Mouse (Mus musculus): ENCODE measurements around the gene Plagl1. TPM values are rescaled to one million over a fixed set of nuclear protein-coding genes. Genes with fewer than 3 reads are reported as not detected.

Plagl1 gene
- total RNA-seq (2012; rRNA removed): 0.42 and 1.7 TPM in 2 replicates
- total RNA-seq (2014; rRNA removed): 0.04 and 0.48 TPM in 2 replicates
- polyA plus RNA-seq (2012; ENCODE audit: insufficient read length, low read depth): 0.22 and 0.87 TPM in 2 replicates

DNA sequence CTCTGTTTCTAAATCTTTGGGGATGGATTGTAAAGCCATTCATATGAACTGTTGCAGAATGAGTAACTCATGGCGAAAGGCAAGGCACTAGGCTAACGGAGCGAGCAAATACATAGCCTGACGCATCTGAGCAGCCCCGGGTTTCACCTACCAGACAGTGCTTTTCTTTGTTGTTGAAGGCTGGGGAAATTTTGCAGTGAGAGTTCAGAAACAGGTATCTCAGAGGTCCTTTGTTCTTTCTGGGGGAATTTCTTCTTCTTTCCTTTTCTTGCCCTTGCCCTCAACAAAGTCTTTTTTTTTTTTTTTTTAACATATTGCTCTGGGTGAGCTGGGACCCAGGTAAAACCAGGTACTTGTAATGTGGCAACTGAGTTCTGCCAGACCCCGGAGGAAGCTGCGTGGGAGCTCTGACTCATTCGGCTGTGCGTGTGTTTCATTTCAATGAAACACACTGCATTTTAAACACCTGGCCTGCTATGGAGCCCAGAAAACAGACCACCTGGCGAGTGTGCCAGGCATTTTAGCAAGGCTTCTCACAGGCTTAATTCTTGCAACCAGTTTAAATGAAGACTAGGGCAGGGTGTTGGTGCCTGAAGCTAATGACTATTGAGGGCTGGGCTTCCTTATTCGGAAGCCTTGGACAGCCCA, at the start of gene Plagl1:
Gene Plagl1 (plus strand): TSS at position 484 of the 648 bp plus-strand sequence.
- no peak for DNase-seq (ENCODE audit: extremely low read depth)
- H3K4me1 ChIP-seq (ENCODE audit: control insufficient read depth in 1 of 2, insufficient read depth in 2 of 2): peaks cover 25 to 42% of the 10 kb centered on the region in 2 experiments
- H3K79me2 ChIP-seq (replicated peaks; ENCODE audit: control insufficient read depth, extremely low read depth, insufficient read depth, poor library complexity, severe bottlenecking): no peaks in the 10 kb centered on the region
- H3K36me3 ChIP-seq (replicated peaks in 1 of 2; ENCODE audit: control insufficient read depth in 1 of 2, insufficient read depth in 1 of 2, low read length in 1 of 2): no peaks in the 10 kb centered on the region
- in situ Hi-C loops (cut with MboI; ENCODE audit: low pct_ligation_motif_present, low pct_unique_long_range_greater_than_20kb, low sequenced_read_pairs) (no loop called here), dilution Hi-C loops (cut with MboI; ENCODE audit: extremely low pct_ligation_motif_present, extremely low pct_unique_long_range_greater_than_20kb, low sequenced_read_pairs) (no loop called here)
- no peak within 1 kb of the TSS for H3K9ac ChIP-seq (ENCODE audit: insufficient read depth, low read depth)
- H3K4me2 ChIP-seq (ENCODE audit: insufficient read depth, low read depth, poor library complexity, severe bottlenecking): peak within 1 kb of the TSS; percentile 80
- no peak within 1 kb of the TSS for H3K4me3 ChIP-seq (replicated peaks in 1 of 3; ENCODE audit: low read depth in 2 of 3, low read length in 2 of 3, poor library complexity in 1 of 3)
- TF ChIP-seq BHLHE40 (IDR thresholded peaks at IDR 0.05; ENCODE audit: low read depth, low read length): no peak
- TF ChIP-seq JUND (conservative IDR thresholded peaks at IDR 0.05; ENCODE audit: low read depth, low read length): no peak
- no peak for TF ChIP-seq MYC (IDR thresholded peaks at IDR 0.05; ENCODE audit: low read depth, low read length)
- TF ChIP-seq E2F4 (IDR thresholded peaks at IDR 0.05; ENCODE audit: insufficient replicate concordance, low read depth, low read length): no peak
- TF ChIP-seq ZNF384 (IDR thresholded peaks at IDR 0.05; ENCODE audit: low read depth, low read length): peak; percentile 78
- no peak for TF ChIP-seq NELFE (IDR thresholded peaks at IDR 0.05; ENCODE audit: low read depth, low read length)
- no peak for TF ChIP-seq MAZ (IDR thresholded peaks at IDR 0.05; ENCODE audit: low read depth, low read length)
- TF ChIP-seq USF2 (conservative IDR thresholded peaks at IDR 0.05; ENCODE audit: low read depth, low read length): no peak
- no peak for TF ChIP-seq CHD2 (IDR thresholded peaks at IDR 0.05; ENCODE audit: low read length)
- no peaks in the 10 kb centered on the region for H3K9me3 ChIP-seq (replicated peaks; ENCODE audit: low read length)
- H3K27me3 ChIP-seq (replicated peaks): no peaks in the 10 kb centered on the region
- peak within 1 kb of the TSS; percentile 32; the same call in 1 of the 2 replicates for H3K27ac ChIP-seq (ENCODE audit: insufficient read depth, low read depth)

DNA sequence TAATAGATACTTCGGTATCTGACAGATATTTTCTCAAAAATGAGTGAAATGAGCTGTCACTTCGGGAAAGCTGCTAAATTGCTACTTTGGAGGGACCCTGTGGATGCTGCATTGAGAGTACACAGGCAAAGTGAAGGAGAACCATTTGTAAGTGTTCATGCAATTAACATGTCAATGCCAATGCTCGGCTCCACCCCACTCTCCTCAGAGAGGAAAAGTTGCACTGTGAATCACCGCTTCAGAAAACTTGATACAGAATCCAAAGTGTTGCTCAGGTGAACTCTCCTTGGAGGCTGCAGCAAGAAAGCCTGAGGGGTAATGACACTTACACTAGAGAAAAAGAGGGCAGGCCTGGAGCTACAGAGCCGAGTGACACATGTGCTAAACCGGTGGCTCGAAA, 46.3 kb upstream of the Plagl1 start:
- Histone ChIP-seq H3K9me3 (replicated peaks; ENCODE audit: low read length) (no peaks in the 10 kb centered on the region), H3K27me3 (replicated peaks) (no peaks in the 10 kb centered on the region), H3K36me3 (replicated peaks in 1 of 2; ENCODE audit: control insufficient read depth in 1 of 2, insufficient read depth in 1 of 2, low read length in 1 of 2) (peaks cover 4 to 26% of the 10 kb centered on the region in 2 experiments), H3K4me1 (ENCODE audit: control insufficient read depth in 1 of 2, insufficient read depth in 2 of 2) (peaks cover 5 to 22% of the 10 kb centered on the region in 2 experiments; a peak in 3 of 4 replicates), H3K79me2 (replicated peaks; ENCODE audit: control insufficient read depth, extremely low read depth, insufficient read depth, poor library complexity, severe bottlenecking) (peaks cover 12% of the 10 kb centered on the region), H3K4me2 (ENCODE audit: insufficient read depth, low read depth, poor library complexity, severe bottlenecking) (no peak overlapping the region), H3K9ac (ENCODE audit: insufficient read depth, low read depth) (no peak overlapping the region), H3K4me3 (replicated peaks in 1 of 3; ENCODE audit: low read depth in 2 of 3, low read length in 2 of 3, poor library complexity in 1 of 3) (no peak overlapping the region), H3K27ac (ENCODE audit: insufficient read depth, low read depth) (no peak overlapping the region)
- DNase-seq (ENCODE audit: extremely low read depth): no peak
- in situ Hi-C loops (cut with MboI; ENCODE audit: low pct_ligation_motif_present, low pct_unique_long_range_greater_than_20kb, low sequenced_read_pairs) (no loop called here), dilution Hi-C loops (cut with MboI; ENCODE audit: extremely low pct_ligation_motif_present, extremely low pct_unique_long_range_greater_than_20kb, low sequenced_read_pairs) (no loop called here)
- no peak for TF ChIP-seq NELFE (IDR thresholded peaks at IDR 0.05; ENCODE audit: low read depth, low read length)
- no peak for TF ChIP-seq USF2 (conservative IDR thresholded peaks at IDR 0.05; ENCODE audit: low read depth, low read length)

DNA sequence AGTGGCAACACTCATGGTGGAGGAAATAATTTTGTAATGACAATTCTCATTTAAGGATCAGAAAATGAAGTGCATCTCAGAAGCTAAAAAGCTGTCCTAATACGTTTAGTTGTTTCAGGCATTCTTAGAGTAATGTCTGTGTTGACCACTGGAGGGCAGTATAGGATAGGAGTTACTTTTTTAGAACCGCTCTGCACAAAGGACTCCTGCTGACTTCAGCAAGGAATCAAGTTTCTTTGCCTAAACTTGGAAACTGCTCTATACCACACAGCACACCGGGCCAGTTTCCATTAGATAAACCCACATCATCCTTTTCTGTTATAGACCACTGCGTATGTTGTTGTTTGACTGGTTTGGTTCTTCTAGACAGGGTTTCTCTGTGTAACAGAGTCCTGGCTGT, 43.7 kb upstream of the Plagl1 start:
- in situ Hi-C loops (cut with MboI; ENCODE audit: low pct_ligation_motif_present, low pct_unique_long_range_greater_than_20kb, low sequenced_read_pairs): loop anchor here (5.0 kb wide), 1 partner anchor 406 kb away; no protein-coding TSS in a partner anchor
- Histone ChIP-seq H3K4me1 (ENCODE audit: control insufficient read depth in 1 of 2, insufficient read depth in 2 of 2) (0 out of 4 replicates have a peak, but pooled peaks cover 0 to 3% of the 10 kb centered on the region in 2 experiments), H3K9ac (ENCODE audit: insufficient read depth, low read depth) (no peak overlapping the region), H3K79me2 (replicated peaks; ENCODE audit: control insufficient read depth, extremely low read depth, insufficient read depth, poor library complexity, severe bottlenecking) (no peaks in the 10 kb centered on the region), H3K27ac (ENCODE audit: insufficient read depth, low read depth) (no peak overlapping the region), H3K27me3 (replicated peaks) (no peaks in the 10 kb centered on the region), H3K36me3 (replicated peaks in 1 of 2; ENCODE audit: control insufficient read depth in 1 of 2, insufficient read depth in 1 of 2, low read length in 1 of 2) (peaks cover 0 to 7% of the 10 kb centered on the region in 2 experiments), H3K9me3 (replicated peaks; ENCODE audit: low read length) (no peaks in the 10 kb centered on the region), H3K4me2 (ENCODE audit: insufficient read depth, low read depth, poor library complexity, severe bottlenecking) (no peak overlapping the region), H3K4me3 (replicated peaks in 1 of 3; ENCODE audit: low read depth in 2 of 3, low read length in 2 of 3, poor library complexity in 1 of 3) (no peak overlapping the region)
- TF ChIP-seq JUND (conservative IDR thresholded peaks at IDR 0.05; ENCODE audit: low read depth, low read length) (0 out of 2 replicates have a peak, but pooled peaks have one; percentile 25), E2F4 (IDR thresholded peaks at IDR 0.05; ENCODE audit: insufficient replicate concordance, low read depth, low read length) (no peak), ZMIZ1 (IDR thresholded peaks at IDR 0.05; ENCODE audit: low read depth, low read length) (no peak), IRF4 (IDR thresholded peaks at IDR 0.05; ENCODE audit: low read depth, low read length) (0 out of 2 replicates have a peak, but pooled peaks have one; percentile 13), CTCF (conservative IDR thresholded peaks at IDR 0.05 in 1 of 2, IDR thresholded peaks at IDR 0.05 in 1 of 2; ENCODE audit: low read depth in 2 of 2, low read length in 2 of 2) (peak; percentile 72 to 89), ZC3H11A (IDR thresholded peaks at IDR 0.05; ENCODE audit: low read depth, low read length) (peak; percentile 60), TCF12 (IDR thresholded peaks at IDR 0.05; ENCODE audit: low read depth, low read length) (no peak), SMC3 (IDR thresholded peaks at IDR 0.05; ENCODE audit: low read depth, low read length) (peak; percentile 79), MAFK (IDR thresholded peaks at IDR 0.05; ENCODE audit: insufficient replicate concordance, low read length) (peak; percentile 74; the same call in 1 of the 2 replicates), RAD21 (IDR thresholded peaks at IDR 0.05; ENCODE audit: low read depth, low read length) (peak; percentile 97)
- peak; percentile 80 for DNase-seq (ENCODE audit: extremely low read depth)
- dilution Hi-C loops (cut with MboI; ENCODE audit: extremely low pct_ligation_motif_present, extremely low pct_unique_long_range_greater_than_20kb, low sequenced_read_pairs): no loop called here

All from CH12.LX (cell line).